Mouse (Mus musculus) liver, adult 2 months (tissue): ENCODE data around the gene Prtg.
A peak's percentile ranks its signal among the peaks of the same experiment; 100 is the strongest.

Experiments used
- CTCF ChIP-seq: fragments of 200-500 bp; IDR thresholded peaks from 2 replicates; pipeline ENCODE4 v1.5.1; 2011; ENCODE audit warnings: low read depth, low read length, control low read depth
- POLR2A ChIP-seq: fragments of 200-500 bp; IDR thresholded peaks from 2 replicates; pipeline ENCODE4 v1.6.1; 2011; ENCODE audit warnings: low read length, control low read depth; ENCODE audit not compliant: insufficient read depth; ENCODE audit errors: extremely low read depth

DNA sequence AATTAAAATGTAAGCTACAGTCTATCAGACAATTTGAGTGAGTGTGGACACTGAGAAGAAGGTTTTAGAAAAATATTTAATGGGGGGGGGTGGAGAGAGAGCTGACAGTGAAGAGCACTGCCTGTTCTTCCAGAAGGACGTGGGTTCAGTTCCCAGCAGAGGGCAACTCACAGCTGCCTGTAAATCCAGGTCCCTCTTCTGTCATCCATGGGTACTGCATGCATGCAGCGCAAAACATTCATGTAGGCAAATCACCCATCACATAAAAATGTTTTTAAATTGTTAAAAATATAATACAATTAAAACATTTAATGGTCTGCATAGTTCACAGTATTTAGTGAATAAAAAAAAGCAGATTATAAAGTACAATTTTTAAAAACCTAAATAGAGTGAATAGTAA is 69.2 kb downstream of the Prtg start:
- TF ChIP-seq POLR2A (no peak), CTCF (peak; percentile 31; the same call in 1 of the 2 replicates)
